Mouse (Mus musculus) forebrain, postnatal 0 days (tissue): ENCODE results near the gene Rsad1. TPM values are rescaled to one million over a fixed set of nuclear protein-coding genes. Genes with fewer than 3 reads are reported as not detected.

ENCODE experiments used
- ATAC-seq: fragments of 200-750 bp; cut with Nextera tagmentation; 2 replicates; pipeline ENCODE4 v1.8.0; 2017; ENCODE audit warnings: mild to moderate bottlenecking, moderate library complexity
- DNase-seq: peaks from one replicate; pipeline ENCODE4 v3.0.0-alpha.2; 2015
- H3K27ac ChIP-seq: fragments of 300-500 bp; sonication (generic); 2 replicates; pipeline ENCODE4 v1.5.1; 2014; ENCODE audit warnings: low read depth, mild to moderate bottlenecking, antibody characterized with exemption, low read length, moderate library complexity, mixed read lengths
- H3K27me3 ChIP-seq: fragments of 300-500 bp; sonication (generic); 2 replicates; pipeline ENCODE4 v1.6.1; 2014; ENCODE audit warnings: mild to moderate bottlenecking, low read length, mixed read lengths; ENCODE audit not compliant: insufficient read depth
- H3K36me3 ChIP-seq: fragments of 300-500 bp; sonication (generic); 2 replicates; pipeline ENCODE4 v1.6.1; 2014; ENCODE audit warnings: mild to moderate bottlenecking, moderate library complexity; ENCODE audit not compliant: insufficient read depth
- H3K4me1 ChIP-seq: fragments of 300-500 bp; sonication (generic); 2 replicates; pipeline ENCODE4 v1.6.1; 2014; ENCODE audit warnings: antibody characterized with exemption; ENCODE audit not compliant: insufficient read depth
- H3K4me2 ChIP-seq: fragments of 300-500 bp; sonication (generic); 2 replicates; pipeline ENCODE4 v1.6.1; 2014; ENCODE audit warnings: low read depth, mild to moderate bottlenecking, moderate library complexity
- H3K4me3 ChIP-seq: fragments of 300-500 bp; sonication (generic); 2 replicates; pipeline ENCODE4 v1.5.1; 2014; ENCODE audit warnings: low read depth, low read length, mixed read lengths
- H3K9ac ChIP-seq: fragments of 300-500 bp; sonication (generic); 2 replicates; pipeline ENCODE4 v1.6.1; 2014; ENCODE audit warnings: mild to moderate bottlenecking
- H3K9me3 ChIP-seq: fragments of 300-500 bp; sonication (generic); 2 replicates; pipeline ENCODE4 v1.6.1; 2016; ENCODE audit warnings: low read length
- CTCF ChIP-seq: sonication (generic); IDR thresholded peaks from 2 replicates; pipeline ENCODE4 v1.5.1; 2016; ENCODE audit warnings: antibody characterized with exemption, control low read depth, low read depth
- WGBS: fragments of 180-500 bp; shearing (Covaris S2); extraction: QIAGEN DNeasy Blood & Tissue Kit; methylation state at CpG from one replicate; pipeline ENCODE4 v1.1.7; 2014; 5-methylcytosine and 5-hydroxymethylcytosine counted together
- polyA plus RNA-seq: library from polyadenylated mRNA; unstranded; fragments of >200 nt; fragmentation: Nextera tagmentation; extraction: Ambion mirVana; gene quantifications from 2 replicates; pipeline ENCODE4 v1.2.1, GENCODE M21; 2015
- total RNA-seq: library from RNA; depleted of rRNA; stranded (reverse); fragments of >200 nt; gene quantifications from 2 replicates; pipeline ENCODE4 v1.2.3, GENCODE M21; 2014

Rsad1 gene
- total and polyA plus RNA-seq, 2 experiments from 2014 or later, result 8.8 to 12.2 TPM

GRCm38 (mm10) chr11:94565151-94565479, 16.1 kb upstream of the Rsad1 start:
- H3K4me1 ChIP-seq, result peaks cover 6% of the 10 kb centered on the region; the same call in 1 of the 2 replicates

GRCm38 (mm10) chr11:94564437-94565150, 15.5 kb upstream of the Rsad1 start, which contains the start of gene Chad:
Gene Chad (plus strand): TSS chr11:94565047.
- Histone ChIP-seq H3K9ac (0 out of 2 replicates have a peak within 1 kb of the TSS, but pooled peaks have one; percentile 10), H3K4me1 (peaks cover 6% of the 10 kb centered on the region; the same call in 1 of the 2 replicates), H3K27ac (no peak within 1 kb of the TSS), H3K4me2 (peak within 1 kb of the TSS; percentile 42), H3K27me3 (no peaks in the 10 kb centered on the region), H3K9me3 (no peaks in the 10 kb centered on the region), H3K4me3 (peak within 1 kb of the TSS; percentile 22), H3K36me3 (no peaks in the 10 kb centered on the region)
- TF ChIP-seq CTCF, result 0 out of 2 replicates have a peak, but pooled peaks have one; percentile 18
- WGBS, result 4% methylated on average over 35 of the region's 35 CpGs
- DNase-seq, result peak; percentile 31
- ATAC-seq, result peak; percentile 73

More at GRCm38 (mm10) chr11:94565151-94565479, 16.1 kb upstream of the Rsad1 start:
- TF ChIP-seq CTCF, result no peak
- WGBS, result 14% methylated on average over 16 of the region's 16 CpGs
- no peak overlapping the region for H3K27ac ChIP-seq
- H3K4me2 ChIP-seq, result peak overlapping the region; percentile 42
- DNase-seq (no peak), ATAC-seq (no peak; the same call in 1 of the 2 replicates)
- no peaks in the 10 kb centered on the region for H3K27me3 ChIP-seq
- H3K36me3 ChIP-seq, result no peaks in the 10 kb centered on the region
- 0 out of 2 replicates have a peak overlapping the region, but pooled peaks have one; percentile 10 for H3K9ac ChIP-seq
- H3K4me3 ChIP-seq, result peak overlapping the region; percentile 22
- H3K9me3 ChIP-seq, result no peaks in the 10 kb centered on the region

- Histone ChIP-seq H3K9me3 (no peaks in the 10 kb centered on the region), H3K27me3 (no peaks in the 10 kb centered on the region), H3K27ac (no peak overlapping the region), H3K4me1 (peaks cover 6% of the 10 kb centered on the region; the same call in 1 of the 2 replicates), H3K4me3 (no peak overlapping the region), H3K4me2 (peak overlapping the region; percentile 42; the same call in 1 of the 2 replicates), H3K9ac (no peak overlapping the region), H3K36me3 (no peaks in the 10 kb centered on the region)
- no peak for TF ChIP-seq CTCF
- no peak for DNase-seq
- 46% methylated on average over 5 of the region's 5 CpGs for WGBS
- ATAC-seq, result peak; percentile 56
These were observed 14.8 kb upstream of the Rsad1 start for GRCm38 (mm10) chr11:94563821-94564220.

- no peak overlapping the region for H3K27ac ChIP-seq
These were observed 14.3 kb upstream of the Rsad1 start for GRCm38 (mm10) chr11:94563383-94563782.

GRCm38 (mm10) chr11:94558226-94558625, 9.2 kb upstream of the Rsad1 start:
- H3K4me1 ChIP-seq, result no peaks in the 10 kb centered on the region
- DNase-seq (peak; percentile 66), ATAC-seq (peak; percentile 88)
- H3K4me2 ChIP-seq, result no peak overlapping the region
- WGBS, result 45% methylated on average over 3 of the region's 3 CpGs
- no peak overlapping the region for H3K4me3 ChIP-seq
- no peak for TF ChIP-seq CTCF
- H3K27me3 ChIP-seq, result no peaks in the 10 kb centered on the region
- H3K9me3 ChIP-seq, result no peaks in the 10 kb centered on the region
- no peaks in the 10 kb centered on the region for H3K36me3 ChIP-seq
- H3K27ac ChIP-seq, result peak overlapping the region; percentile 59; the same call in 1 of the 2 replicates
- no peak overlapping the region for H3K9ac ChIP-seq

More at GRCm38 (mm10) chr11:94563383-94563782, 14.3 kb upstream of the Rsad1 start:
- Histone ChIP-seq H3K36me3 (no peaks in the 10 kb centered on the region), H3K4me3 (no peak overlapping the region), H3K4me1 (peaks cover 6% of the 10 kb centered on the region; the same call in 1 of the 2 replicates), H3K27me3 (no peaks in the 10 kb centered on the region), H3K9me3 (no peaks in the 10 kb centered on the region), H3K9ac (no peak overlapping the region), H3K4me2 (no peak overlapping the region)
- WGBS, result 99% methylated on average over 5 of the region's 5 CpGs
- no peak for TF ChIP-seq CTCF
- no peak for ATAC-seq
- DNase-seq, result no peak

- Histone ChIP-seq H3K9me3 (no peaks in the 10 kb centered on the region), H3K4me1 (peaks cover 6% of the 10 kb centered on the region), H3K4me2 (no peak overlapping the region), H3K36me3 (no peaks in the 10 kb centered on the region), H3K27me3 (no peaks in the 10 kb centered on the region), H3K4me3 (no peak overlapping the region), H3K9ac (no peak overlapping the region), H3K27ac (no peak overlapping the region)
- ATAC-seq, result no peak
- DNase-seq, result no peak
- TF ChIP-seq CTCF, result no peak
- 88% methylated on average over 5 of the region's 5 CpGs for WGBS
These were observed 1.3 kb upstream of the Rsad1 start for GRCm38 (mm10) chr11:94550442-94550744.

- no peak for TF ChIP-seq CTCF
- Histone ChIP-seq H3K9me3 (no peaks in the 10 kb centered on the region), H3K27me3 (no peaks in the 10 kb centered on the region), H3K27ac (peak overlapping the region; percentile 85; the same call in 1 of the 2 replicates), H3K4me2 (no peak overlapping the region), H3K9ac (no peak overlapping the region), H3K4me1 (peaks cover 6% of the 10 kb centered on the region), H3K4me3 (no peak overlapping the region), H3K36me3 (no peaks in the 10 kb centered on the region)
- DNase-seq, result no peak
- WGBS, result 73% methylated on average over 10 of the region's 10 CpGs
- no peak for ATAC-seq
These were observed 811 bp upstream of the Rsad1 start for GRCm38 (mm10) chr11:94549691-94550441.
